Mouse (Mus musculus) ES-E14 (cell line): ENCODE measurements around the gene Thrap3. TPM values are rescaled to one million over a fixed set of nuclear protein-coding genes. Genes with fewer than 3 reads are reported as not detected.

Experiments
- DNase-seq: peaks from one replicate; pipeline ENCODE4 v3.0.0-alpha.2; 2013; ENCODE audit warnings: low read depth, low spot score
- H3K27ac ChIP-seq: 2 replicates; pipeline ENCODE4 v1.5.1; 2012; ENCODE audit warnings: low read depth, mild to moderate bottlenecking, low read length, moderate library complexity, mixed read lengths; ENCODE audit not compliant: poor library complexity, insufficient read depth, severe bottlenecking
- H3K36me3 ChIP-seq: 2 replicates; pipeline ENCODE4 v1.6.1; 2012; ENCODE audit warnings: mild to moderate bottlenecking, low read length, moderate library complexity, mixed read lengths; ENCODE audit not compliant: control insufficient read depth, poor library complexity, insufficient read depth, severe bottlenecking
- H3K4me1 ChIP-seq, 2 experiments: fragments of 150-350 bp in 1 of 2; sonication (generic) in 1 of 2; 2 replicates each; pipeline ENCODE4 v1.6.1; 2012; ENCODE audit warnings: low read length in 2 of 2, mild to moderate bottlenecking in 1 of 2, mixed read lengths in 1 of 2; ENCODE audit not compliant: control insufficient read depth in 2 of 2, insufficient read depth in 2 of 2, poor library complexity in 1 of 2
- H3K4me3 ChIP-seq, 2 experiments: fragments of 150-350 bp in 1 of 2; sonication (generic) in 1 of 2; 2 replicates each; pipeline ENCODE4 v1.5.1; 2012; ENCODE audit warnings: low read length in 2 of 2, low read depth in 1 of 2, mild to moderate bottlenecking in 1 of 2, mixed read lengths in 1 of 2; ENCODE audit not compliant: insufficient read depth in 1 of 2, poor library complexity in 1 of 2, severe bottlenecking in 1 of 2
- H3K9ac ChIP-seq: 2 replicates; pipeline ENCODE4 v1.6.1; 2012; ENCODE audit warnings: low read depth, mild to moderate bottlenecking, low read length, mixed read lengths; ENCODE audit not compliant: poor library complexity, insufficient read depth, severe bottlenecking
- H3K9me3 ChIP-seq: fragments of 150-350 bp; sonication (generic); 2 replicates; pipeline ENCODE4 v1.6.1; 2012; ENCODE audit warnings: low read depth, mild to moderate bottlenecking, low read length; ENCODE audit not compliant: control insufficient read depth, insufficient read depth
- CHD2 ChIP-seq: IDR thresholded peaks from 2 replicates; pipeline ENCODE4 v1.6.1; 2014; ENCODE audit warnings: mild to moderate bottlenecking, low read depth, low read length, inconsistent platforms
- HCFC1 ChIP-seq: IDR thresholded peaks from 2 replicates; pipeline ENCODE4 v1.6.1; 2012; ENCODE audit warnings: low read length, inconsistent platforms, borderline replicate concordance; ENCODE audit not compliant: insufficient read depth
- MAFK ChIP-seq: IDR thresholded peaks from 2 replicates; pipeline ENCODE4 v1.6.1; 2014; ENCODE audit warnings: mild to moderate bottlenecking, low read depth, low read length, inconsistent platforms; ENCODE audit not compliant: insufficient read depth
- ZC3H11A ChIP-seq: IDR thresholded peaks from 2 replicates; pipeline ENCODE4 v1.6.1; 2012; ENCODE audit warnings: low read depth, mild to moderate bottlenecking, inconsistent platforms, low read length, borderline replicate concordance
- ZNF384 ChIP-seq: IDR thresholded peaks from 2 replicates; pipeline ENCODE4 v1.6.1; 2012; ENCODE audit warnings: low read depth, low read length, inconsistent platforms
- in situ Hi-C, 2 experiments: fragments of 600-800 bp; cut with MboI; formaldehyde crosslinking; loops; one replicate each; pipeline ENCODE4 v1.15.1; 2025; ENCODE audit warnings: low sequenced_read_pairs in 2 of 2, inconsistent platforms in 1 of 2; ENCODE audit not compliant: unreplicated experiment in 2 of 2
- total RNA-seq: library from RNA; depleted of rRNA; stranded (reverse); fragments of 300-350 nt; gene quantifications from 2 replicates; pipeline ENCODE4 v1.2.3, GENCODE M21; 2012

Gene Thrap3
- total RNA-seq, 1 experiment: 211 TPM

GRCm38 (mm10) chr4:126237721-126238242 lies 35.2 kb upstream of the Thrap3 start:
- in situ Hi-C loops: no loop called here
- H3K4me3 ChIP-seq: no peak overlapping the region
- DNase-seq: no peak
- no peaks in the 10 kb centered on the region for H3K9me3 ChIP-seq
- peaks cover 0 to 29% of the 10 kb centered on the region in 2 experiments; a peak in 3 of 4 replicates for H3K4me1 ChIP-seq
- peaks cover 44% of the 10 kb centered on the region for H3K36me3 ChIP-seq
- TF ChIP-seq ZC3H11A (no peak), MAFK (no peak), HCFC1 (no peak), CHD2 (no peak), ZNF384 (no peak)
- no peak overlapping the region for H3K27ac ChIP-seq
- H3K9ac ChIP-seq: no peak overlapping the region

GRCm38 (mm10) chr4:126236467-126237280 lies 34.1 kb upstream of the Thrap3 start:
- H3K4me3 ChIP-seq: peak overlapping the region; percentile 54 to 65

GRCm38 (mm10) chr4:126235191-126235590 lies 32.6 kb upstream of the Thrap3 start:
- in situ Hi-C loops: no loop called here
- DNase-seq: no peak
- H3K27ac ChIP-seq: no peak overlapping the region
- peaks cover 0 to 22% of the 10 kb centered on the region in 2 experiments; a peak in 3 of 4 replicates for H3K4me1 ChIP-seq
- no peak overlapping the region for H3K9ac ChIP-seq
- peaks cover 44% of the 10 kb centered on the region for H3K36me3 ChIP-seq
- H3K4me3 ChIP-seq: no peak overlapping the region
- no peak for TF ChIP-seq ZC3H11A
- no peak for TF ChIP-seq ZNF384
- no peak for TF ChIP-seq HCFC1
- TF ChIP-seq CHD2: no peak
- no peak for TF ChIP-seq MAFK
- no peaks in the 10 kb centered on the region for H3K9me3 ChIP-seq

More at GRCm38 (mm10) chr4:126236467-126237280, 34.1 kb upstream of the Thrap3 start:
- no peaks in the 10 kb centered on the region for H3K9me3 ChIP-seq
- DNase-seq: no peak
- H3K9ac ChIP-seq: peak overlapping the region; percentile 17
- in situ Hi-C loops: no loop called here
- peaks cover 48% of the 10 kb centered on the region for H3K36me3 ChIP-seq
- H3K27ac ChIP-seq: no peak overlapping the region
- TF ChIP-seq HCFC1 (no peak), MAFK (no peak), CHD2 (no peak), ZNF384 (no peak), ZC3H11A (no peak)
- peaks cover 0 to 21% of the 10 kb centered on the region in 2 experiments; a peak in 3 of 4 replicates for H3K4me1 ChIP-seq

- peaks cover 0 to 26% of the 10 kb centered on the region in 2 experiments; a peak in 3 of 4 replicates for H3K4me1 ChIP-seq
- TF ChIP-seq ZC3H11A (no peak), CHD2 (no peak)
- H3K27ac ChIP-seq: no peak overlapping the region
- no peak for DNase-seq
- peak overlapping the region; percentile 59 to 80 for H3K4me3 ChIP-seq
- no peaks in the 10 kb centered on the region for H3K9me3 ChIP-seq
- in situ Hi-C loops: no loop called here
- H3K36me3 ChIP-seq: peaks cover 40% of the 10 kb centered on the region
- H3K9ac ChIP-seq: peak overlapping the region; percentile 60
Measured at GRCm38 (mm10) chr4:126234496-126235175, 32.1 kb upstream of the Thrap3 start.
